Mouse (Mus musculus): ENCODE results near the gene Bag5. TPM values are rescaled to one million over a fixed set of nuclear protein-coding genes. Genes with fewer than 3 reads are reported as not detected.
"Not testable (repeated sequence)": the region's sequence is repeated elsewhere in the genome, so short reads cannot be mapped to it uniquely, and the experiment has no call there.

Bag5 gene
- total and polyA plus RNA-seq, 3 experiments = 24.0 to 38.0 TPM; not detected in 1

GRCm38 (mm10) chr12:111738754-111739153 is 25.7 kb upstream of the Bag5 start (continued):
- TF ChIP-seq E2F4 (IDR thresholded peaks at IDR 0.05; ENCODE audit: borderline replicate concordance, low read depth, low read length) = no peak
- no peak for TF ChIP-seq MAFK (IDR thresholded peaks at IDR 0.05; ENCODE audit: borderline replicate concordance, low read depth, low read length)
- TF ChIP-seq TAL1 (IDR thresholded peaks at IDR 0.05; ENCODE audit: low read length) = no peak
- peak; percentile 15; the same call in 1 of the 2 replicates for TF ChIP-seq RAD21 (IDR thresholded peaks at IDR 0.05; ENCODE audit: low read depth, low read length)
- TF ChIP-seq ZMIZ1 (IDR thresholded peaks at IDR 0.05; ENCODE audit: low read depth, low read length) = no peak

GRCm38 (mm10) chr12:111737370-111737769 is 24.3 kb upstream of the Bag5 start:
- TF ChIP-seq POLR2AphosphoS2 (IDR thresholded peaks at IDR 0.05; ENCODE audit: low read length) = no peak
- no peaks in the 10 kb centered on the region for H3K9me3 ChIP-seq (replicated peaks; ENCODE audit: insufficient read depth, low read length)

GRCm38 (mm10) chr12:111736676-111737075 is 23.6 kb upstream of the Bag5 start:
- not testable (repeated sequence) for H3K4me1 ChIP-seq (ENCODE audit: control insufficient read depth in 1 of 2, insufficient read depth in 2 of 2, low read length in 2 of 2); H3K79me2 ChIP-seq (ENCODE audit: control insufficient read depth, insufficient read depth, low read length, poor library complexity); H3K9ac ChIP-seq (ENCODE audit: control insufficient read depth, low read depth, low read length, poor library complexity, severe bottlenecking); H3K9me3 ChIP-seq (replicated peaks; ENCODE audit: insufficient read depth, low read length); H3K27ac ChIP-seq (ENCODE audit: control insufficient read depth, low read depth, low read length); H3K27me3 ChIP-seq (ENCODE audit: control insufficient read depth in 1 of 2, insufficient read depth in 2 of 2, low read length in 2 of 2); H3K4me3 ChIP-seq (ENCODE audit: control insufficient read depth in 1 of 2, insufficient read depth in 1 of 2, low read depth in 2 of 2, low read length in 2 of 2); DNase-seq (ENCODE audit: low read depth, low spot score); H3K36me3 ChIP-seq (ENCODE audit: control insufficient read depth in 1 of 2, insufficient read depth in 2 of 2, low read length in 2 of 2)

More at GRCm38 (mm10) chr12:111737370-111737769, 24.3 kb upstream of the Bag5 start:
- no peaks in the 10 kb centered on the region for H3K36me3 ChIP-seq (ENCODE audit: control insufficient read depth in 1 of 2, insufficient read depth in 2 of 2, low read length in 2 of 2)
- H3K79me2 ChIP-seq (ENCODE audit: control insufficient read depth, insufficient read depth, low read length, poor library complexity) = no peaks in the 10 kb centered on the region
- H3K4me3 ChIP-seq (ENCODE audit: control insufficient read depth in 1 of 2, insufficient read depth in 1 of 2, low read depth in 2 of 2, low read length in 2 of 2) = no peak overlapping the region
- no peak overlapping the region for H3K9ac ChIP-seq (ENCODE audit: control insufficient read depth, low read depth, low read length, poor library complexity, severe bottlenecking)
- no peaks in the 10 kb centered on the region for H3K27me3 ChIP-seq (ENCODE audit: control insufficient read depth in 1 of 2, insufficient read depth in 2 of 2, low read length in 2 of 2)
- DNase-seq (ENCODE audit: low read depth, low spot score) = no peak
- no peaks in the 10 kb centered on the region for H3K4me1 ChIP-seq (ENCODE audit: control insufficient read depth in 1 of 2, insufficient read depth in 2 of 2, low read length in 2 of 2)
- no peak overlapping the region for H3K27ac ChIP-seq (ENCODE audit: control insufficient read depth, low read depth, low read length)

- Histone ChIP-seq H3K27me3 (ENCODE audit: control insufficient read depth in 1 of 2, insufficient read depth in 2 of 2, low read length in 2 of 2) (no peaks in the 10 kb centered on the region), H3K36me3 (ENCODE audit: control insufficient read depth in 1 of 2, insufficient read depth in 2 of 2, low read length in 2 of 2) (peaks cover 0 to 2% of the 10 kb centered on the region in 2 experiments; a peak in 1 of 4 replicates), H3K27ac (ENCODE audit: control insufficient read depth, low read depth, low read length) (no peak overlapping the region), H3K4me3 (ENCODE audit: control insufficient read depth in 1 of 2, insufficient read depth in 1 of 2, low read depth in 2 of 2, low read length in 2 of 2) (no peak overlapping the region), H3K9ac (ENCODE audit: control insufficient read depth, low read depth, low read length, poor library complexity, severe bottlenecking) (no peak overlapping the region), H3K4me1 (ENCODE audit: control insufficient read depth in 1 of 2, insufficient read depth in 2 of 2, low read length in 2 of 2) (no peaks in the 10 kb centered on the region), H3K9me3 (replicated peaks; ENCODE audit: insufficient read depth, low read length) (no peaks in the 10 kb centered on the region), H3K79me2 (ENCODE audit: control insufficient read depth, insufficient read depth, low read length, poor library complexity) (no peaks in the 10 kb centered on the region)
- no peak for DNase-seq (ENCODE audit: low read depth, low spot score)
- TF ChIP-seq TCF12 (IDR thresholded peaks at IDR 0.05; ENCODE audit: low read depth, low read length) (0 out of 2 replicates have a peak, but pooled peaks have one; percentile 14), MYB (IDR thresholded peaks at IDR 0.05; ENCODE audit: low read depth, low read length) (no peak)
Measured at GRCm38 (mm10) chr12:111734912-111735311, 21.9 kb upstream of the Bag5 start.
